Mouse (Mus musculus) heart, postnatal 36 days (tissue): ENCODE data around the gene Mast3. TPM values are rescaled to one million over a fixed set of nuclear protein-coding genes. Genes with fewer than 3 reads are reported as not detected.
A peak's percentile ranks its signal among the peaks of the same experiment; 100 is the strongest.
"Not testable (repeated sequence)": the region's sequence is repeated elsewhere in the genome, so short reads cannot be mapped to it uniquely, and the experiment has no call there.

Source experiments
- DNase-seq, 2 experiments: peaks; one replicate each; pipeline ENCODE4 v3.0.0; 2021 to 2022
- intact Hi-C: fragments of 180-260 bp; cut with DNase I; formaldehyde crosslinking; loops from one replicate; pipeline ENCODE4 v1.15.1; 2025
- total RNA-seq, 2 experiments: library from RNA; stranded (reverse); gene quantifications; 2 replicates each; pipeline ENCODE4 v1.2.3; 2021

Gene Mast3
- total RNA-seq, 2 experiments from 2014 or later: 6.4 to 8.9 TPM

- DNase-seq: peak in 1 of 2 experiments; percentile 40
- intact Hi-C loops: no loop called here
Measured at GRCm38 (mm10) chr8:70838654-70839407, 34.0 kb upstream of the Mast3 start.

- no peak for DNase-seq
- intact Hi-C loops: no loop called here
Measured at GRCm38 (mm10) chr8:70836666-70837065, 31.8 kb upstream of the Mast3 start.

GRCm38 (mm10) chr8:70834071-70834470 lies 29.2 kb upstream of the Mast3 start:
- peak in 1 of 2 experiments; percentile 46 for DNase-seq
- intact Hi-C loops: no loop called here

- peak; percentile 80 to 82 for DNase-seq
- intact Hi-C loops: no loop called here
Measured at GRCm38 (mm10) chr8:70833520-70833919, 28.7 kb upstream of the Mast3 start.

- intact Hi-C loops: no loop called here
- DNase-seq: peak; percentile 51 to 64
Measured at GRCm38 (mm10) chr8:70833018-70833482, 28.2 kb upstream of the Mast3 start.

GRCm38 (mm10) chr8:70832371-70832770 lies 27.5 kb upstream of the Mast3 start:
- DNase-seq: no peak
- intact Hi-C loops: no loop called here

- intact Hi-C loops: no loop called here
- DNase-seq: no peak
Measured at GRCm38 (mm10) chr8:70831517-70831916, 26.7 kb upstream of the Mast3 start.

- no peak for DNase-seq
- intact Hi-C loops: no loop called here
Measured at GRCm38 (mm10) chr8:70827796-70828195, 22.9 kb upstream of the Mast3 start.

GRCm38 (mm10) chr8:70827010-70827409 lies 22.2 kb upstream of the Mast3 start:
- intact Hi-C loops: no loop called here
- no peak for DNase-seq

- intact Hi-C loops: no loop called here
- no peak for DNase-seq
Measured at GRCm38 (mm10) chr8:70825816-70826215, 21.0 kb upstream of the Mast3 start.

GRCm38 (mm10) chr8:70823802-70824201 lies 18.9 kb upstream of the Mast3 start:
- intact Hi-C loops: loop anchor here (5.0 kb wide), 1 partner anchor 102 kb away; the partner anchor contains the start of gene Pde4c
- DNase-seq: no peak

GRCm38 (mm10) chr8:70822594-70822993 lies 17.7 kb upstream of the Mast3 start:
- intact Hi-C loops: loop anchor here (5.0 kb wide), 1 partner anchor 100 kb away; the partner anchor contains the start of gene Pde4c
- DNase-seq: not testable (repeated sequence)

GRCm38 (mm10) chr8:70821992-70822391 lies 17.1 kb upstream of the Mast3 start:
- intact Hi-C loops: loop anchor here (1.0 to 5.0 kb wide), 4 partner anchors 19 to 100 kb away; partner anchors contain the start of gene Pde4c

GRCm38 (mm10) chr8:70821399-70821962 lies 16.6 kb upstream of the Mast3 start:
- intact Hi-C loops: loop anchor here (1.0 to 5.0 kb wide), 4 partner anchors 20 to 99 kb away; partner anchors contain the start of gene Pde4c

More at GRCm38 (mm10) chr8:70821992-70822391, 17.1 kb upstream of the Mast3 start:
- DNase-seq: no peak

GRCm38 (mm10) chr8:70820101-70820935 lies 15.5 kb upstream of the Mast3 start:
- intact Hi-C loops: loop anchor here (2.0 to 5.0 kb wide), 3 partner anchors 46 to 98 kb away; partner anchors contain the start of gene Pde4c
- peak; percentile 50 to 63 for DNase-seq

More at GRCm38 (mm10) chr8:70821399-70821962, 16.6 kb upstream of the Mast3 start:
- DNase-seq: peak; percentile 81 to 85

- DNase-seq: peak in 1 of 2 experiments; percentile 32
- intact Hi-C loops: loop anchor here (2.0 kb wide), 1 partner anchor 20 kb away; no protein-coding TSS in a partner anchor
Measured at GRCm38 (mm10) chr8:70816679-70817078, 11.8 kb upstream of the Mast3 start.

GRCm38 (mm10) chr8:70812885-70813284 lies 8.0 kb upstream of the Mast3 start:
- no peak for DNase-seq
- intact Hi-C loops: no loop called here

GRCm38 (mm10) chr8:70812055-70812454 lies 7.2 kb upstream of the Mast3 start:
- intact Hi-C loops: no loop called here
- DNase-seq: no peak

GRCm38 (mm10) chr8:70810962-70811680 lies 6.3 kb upstream of the Mast3 start:
- intact Hi-C loops: no loop called here
- DNase-seq: no peak
